8 mouse cellular contexts compared by ENCODE assay signal in the genomic region with DNA sequence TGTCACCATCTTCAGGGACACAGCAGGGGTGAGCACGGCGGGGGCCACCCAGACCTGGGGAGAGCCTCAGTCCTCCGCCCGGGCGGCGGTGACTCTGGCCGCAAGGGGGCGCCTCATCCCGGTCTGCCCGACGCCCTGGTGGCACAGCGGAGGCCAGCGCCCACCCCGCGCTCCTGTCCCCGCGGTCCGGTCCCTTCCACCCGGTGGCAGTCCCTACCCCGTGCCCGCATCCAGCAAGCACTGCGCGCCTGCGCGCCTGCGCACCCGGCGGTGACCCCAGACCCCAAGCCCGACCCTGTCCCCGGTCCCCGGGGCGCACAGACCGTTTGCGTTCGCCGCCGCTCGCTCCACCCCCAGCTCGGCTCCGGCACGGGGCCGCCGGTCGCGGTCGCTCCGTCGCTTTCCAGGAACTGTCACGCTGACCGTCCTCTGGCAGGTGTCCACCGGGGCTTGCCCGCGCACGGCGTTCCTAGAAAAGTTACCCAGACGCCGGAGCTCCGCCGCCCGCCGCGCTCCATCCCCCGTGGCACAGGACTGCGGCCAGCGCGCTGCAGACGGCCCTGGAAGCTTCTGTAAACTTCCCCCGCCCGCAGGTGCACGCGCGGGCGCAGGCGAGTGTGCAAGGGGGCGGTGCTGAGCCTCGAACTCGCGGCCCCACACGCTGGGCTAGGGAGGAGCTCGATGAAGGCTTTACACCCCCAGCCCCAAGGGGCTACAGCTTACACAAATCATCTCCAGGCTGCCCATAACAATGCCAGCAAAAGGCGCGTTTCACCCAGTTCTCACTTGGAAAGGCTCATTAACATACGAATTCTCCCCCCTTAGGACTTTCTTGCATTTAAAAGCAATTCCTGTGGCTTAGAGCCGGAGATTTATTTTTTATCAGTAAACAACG.
A peak's percentile ranks its signal among the peaks of the same experiment; 100 is the strongest.
DNase-seq lines count a peak whose midpoint lies in the region; ATAC-seq and TF ChIP-seq lines count a peak whose summit lies in the region.

No protein-coding gene starts in this region.

- DNase-seq in left cerebral cortex, adult 18-20 months (ENCODE audit: low spot score in 2 of 2), result peak; percentile 80 to 83
- DNase-seq in left cerebral cortex, adult 11 months (ENCODE audit: low spot score), result no peak
- DNase-seq in embryonic facial prominence, embryonic 10.5 days (ENCODE audit: low spot score), result peak; percentile 88
- peak; percentile 99 for DNase-seq in heart, adult 11 months
- DNase-seq in kidney, adult 11 months, result peak; percentile 70
- DNase-seq in limb, embryonic 14.5 days (ENCODE audit: low spot score), result peak; percentile 68
- DNase-seq in spleen, adult 12 weeks (ENCODE audit: low spot score), result peak; percentile 64

- peak overlapping the region; percentile 89 for H3K27ac ChIP-seq in embryonic facial prominence, embryonic 10.5 days (replicated peaks)
- H3K27ac ChIP-seq in limb, embryonic 14.5 days (replicated peaks; ENCODE audit: low read depth, low read length), result peak overlapping the region; percentile 86
- H3K27ac ChIP-seq in midbrain, embryonic 15.5 days, result peak overlapping the region; percentile 33

- peak overlapping the region; percentile 74 for H3K9ac ChIP-seq in limb, embryonic 14.5 days (ENCODE audit: low read depth, low read length, severe bottlenecking)
- H3K9ac ChIP-seq in midbrain, embryonic 15.5 days, result peak overlapping the region; percentile 61

- peak overlapping the region; percentile 90 for H3K4me3 ChIP-seq in embryonic facial prominence, embryonic 10.5 days
- H3K4me3 ChIP-seq in limb, embryonic 14.5 days (replicated peaks; ENCODE audit: low read length), result peak overlapping the region; percentile 73
- peak overlapping the region; percentile 83 for H3K4me3 ChIP-seq in midbrain, embryonic 15.5 days

- peaks cover 69% of the 10 kb centered on the region for H3K27me3 ChIP-seq in embryonic facial prominence, embryonic 10.5 days (replicated peaks; ENCODE audit: low read depth, poor library complexity, severe bottlenecking)
- H3K27me3 ChIP-seq in limb, embryonic 14.5 days (ENCODE audit: control insufficient read depth, insufficient read depth, low read length), result no peaks in the 10 kb centered on the region
- peaks cover 32% of the 10 kb centered on the region for H3K27me3 ChIP-seq in midbrain, embryonic 15.5 days (replicated peaks)

- H3K36me3 ChIP-seq in embryonic facial prominence, embryonic 10.5 days (replicated peaks), result no peaks in the 10 kb centered on the region
- no peaks in the 10 kb centered on the region for H3K36me3 ChIP-seq in limb, embryonic 14.5 days (ENCODE audit: control insufficient read depth, insufficient read depth, low read length)
- H3K36me3 ChIP-seq in midbrain, embryonic 15.5 days (replicated peaks), result no peaks in the 10 kb centered on the region

- peaks cover 70% of the 10 kb centered on the region for H3K4me1 ChIP-seq in embryonic facial prominence, embryonic 10.5 days
- H3K4me1 ChIP-seq in limb, embryonic 14.5 days (ENCODE audit: control insufficient read depth, insufficient read depth, low read length), result peaks cover 48% of the 10 kb centered on the region
- H3K4me1 ChIP-seq in midbrain, embryonic 15.5 days, result peaks cover 32% of the 10 kb centered on the region

- H3K4me2 ChIP-seq in limb, embryonic 14.5 days (replicated peaks; ENCODE audit: low read depth, low read length, severe bottlenecking), result peak overlapping the region; percentile 96
- H3K4me2 ChIP-seq in midbrain, embryonic 15.5 days, result peak overlapping the region; percentile 98

- no peaks in the 10 kb centered on the region for H3K9me3 ChIP-seq in embryonic facial prominence, embryonic 10.5 days
- H3K9me3 ChIP-seq in limb, embryonic 14.5 days (ENCODE audit: control insufficient read depth, low read length), result no peaks in the 10 kb centered on the region
- H3K9me3 ChIP-seq in midbrain, embryonic 15.5 days, result no peaks in the 10 kb centered on the region

- under 1% methylated on average over 85 of the region's 85 CpGs for whole genome bisulfite sequencing in embryonic facial prominence, embryonic 10.5 days
- WGBS in limb, embryonic 14.5 days, result under 1% methylated on average over 56 of the region's 85 CpGs
- under 1% methylated on average over 82 of the region's 85 CpGs for WGBS in midbrain, embryonic 15.5 days

- TF ChIP-seq POLR2A in limb, embryonic 14.5 days (IDR thresholded peaks at IDR 0.05; ENCODE audit: borderline replicate concordance, extremely low read depth, insufficient read depth, insufficient read length), result no peak

- peak; percentile 84 for ATAC-seq in limb, embryonic 14.5 days (ENCODE audit: low FRiP score, low read depth)
- peak; percentile 92 for ATAC-seq in midbrain, embryonic 15.5 days (replicated peaks)

Comparison
In these comparisons a context has a peak if more than half of its experiments do, and no peak if none do; other contexts are left out.
1. H3K27ac ChIP-seq: peak in every context shown above with its lines; median percentile 89 in embryonic facial prominence, embryonic 10.5 days; 86 in limb, embryonic 14.5 days; 33 in midbrain, embryonic 15.5 days.